Mouse (Mus musculus) neural tube, embryonic 14.5 days (tissue): ENCODE measurements around the gene Top1. TPM values are rescaled to one million over a fixed set of nuclear protein-coding genes. Genes with fewer than 3 reads are reported as not detected.

Experiments used
- ATAC-seq: fragments of 200-750 bp; cut with Nextera tagmentation; 2 replicates; pipeline ENCODE4 v1.8.0; 2017; ENCODE audit warnings: low read depth, mild to moderate bottlenecking, moderate TSS enrichment, moderate library complexity
- H3K27ac ChIP-seq: fragments of 300-500 bp; sonication (generic); 2 replicates; pipeline ENCODE4 v1.5.1; 2014; ENCODE audit warnings: low read depth, mild to moderate bottlenecking, control low read depth, low read length, moderate library complexity, mixed read lengths
- H3K27me3 ChIP-seq: fragments of 300-500 bp; sonication (generic); 2 replicates; pipeline ENCODE4 v1.6.1; 2014; ENCODE audit warnings: low read length; ENCODE audit not compliant: control insufficient read depth, insufficient read depth
- H3K36me3 ChIP-seq: fragments of 300-500 bp; sonication (generic); 2 replicates; pipeline ENCODE4 v1.6.1; 2014; ENCODE audit warnings: low read length, mixed read lengths; ENCODE audit not compliant: control insufficient read depth, insufficient read depth
- H3K4me1 ChIP-seq: fragments of 300-500 bp; sonication (generic); 2 replicates; pipeline ENCODE4 v1.6.1; 2014; ENCODE audit warnings: low read length; ENCODE audit not compliant: control insufficient read depth, insufficient read depth
- H3K4me2 ChIP-seq: fragments of 300-500 bp; sonication (generic); 2 replicates; pipeline ENCODE4 v1.6.1; 2014; ENCODE audit warnings: mild to moderate bottlenecking, low read depth, low read length, control low read depth
- H3K4me3 ChIP-seq: fragments of 300-500 bp; sonication (generic); 2 replicates; pipeline ENCODE4 v1.5.1; 2014; ENCODE audit warnings: low read depth, low read length, control low read depth, mixed read lengths
- H3K9ac ChIP-seq: fragments of 300-500 bp; sonication (generic); replicated peaks from 2 replicates; pipeline ENCODE4 v1.6.1; 2014; ENCODE audit warnings: low read depth, mild to moderate bottlenecking, control low read depth, low read length, mixed read lengths
- H3K9me3 ChIP-seq: fragments of 300-500 bp; sonication (generic); 2 replicates; pipeline ENCODE4 v1.6.1; 2016; ENCODE audit warnings: low read length; ENCODE audit not compliant: control insufficient read depth
- WGBS: fragments of 180-500 bp; shearing (Covaris S2); extraction: QIAGEN DNeasy Blood & Tissue Kit; methylation state at CpG from one replicate; pipeline ENCODE4 v1.1.7; 2014; 5-methylcytosine and 5-hydroxymethylcytosine counted together
- polyA plus RNA-seq: library from polyadenylated mRNA; unstranded; fragments of >200 nt; fragmentation: Nextera tagmentation; extraction: Ambion mirVana; gene quantifications from 2 replicates; pipeline ENCODE4 v1.2.1, GENCODE M21; 2014

Top1 gene
- polyA plus RNA-seq, 1 experiment from 2014 or later, result 80.3 TPM

DNA sequence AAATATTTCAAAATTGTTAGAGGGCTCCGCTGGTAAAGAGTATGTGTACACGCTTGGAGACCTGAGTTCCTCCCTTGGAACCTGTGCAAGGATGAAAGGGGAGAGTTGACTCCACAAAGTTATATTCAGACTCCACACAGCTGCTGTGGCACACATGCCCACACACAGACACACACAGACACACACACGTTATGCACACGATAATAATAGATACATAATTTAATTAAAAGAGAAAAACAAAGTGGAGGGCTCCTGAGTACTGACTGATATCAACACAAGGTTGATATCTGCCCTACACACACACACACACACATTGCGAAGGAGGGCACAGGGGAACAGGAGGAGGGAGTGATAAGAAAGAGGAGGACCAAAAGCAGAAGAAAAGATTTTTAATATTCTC lies 26.4 kb upstream of the Top1 start:
- Histone ChIP-seq H3K4me2 (no peak overlapping the region), H3K4me3 (no peak overlapping the region), H3K27me3 (no peaks in the 10 kb centered on the region), H3K27ac (no peak overlapping the region), H3K9ac (no peak overlapping the region), H3K4me1 (0 out of 2 replicates have a peak, but pooled peaks cover 2% of the 10 kb centered on the region), H3K36me3 (no peaks in the 10 kb centered on the region), H3K9me3 (no peaks in the 10 kb centered on the region)
- WGBS, result 81% methylated on average over 5 of the region's 5 CpGs
- no peak for ATAC-seq

DNA sequence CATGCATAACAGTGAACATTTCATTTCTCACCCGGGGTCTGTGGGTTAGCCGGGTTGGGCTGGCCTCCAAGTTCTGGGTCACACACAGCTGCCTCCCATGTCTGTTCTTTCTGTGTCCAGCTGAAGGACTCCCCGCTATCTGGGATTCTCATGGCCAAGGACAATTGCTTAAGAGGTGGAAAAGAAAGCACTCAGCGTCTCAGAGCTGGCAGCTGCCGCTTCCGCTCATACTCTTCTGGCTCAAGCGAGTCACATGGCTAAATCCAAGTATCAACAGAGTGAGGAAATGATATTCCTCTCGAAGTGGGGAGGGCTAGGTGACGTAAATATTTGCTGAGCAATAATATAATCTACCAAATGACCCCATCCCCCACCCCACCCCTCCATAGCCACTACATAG lies 25.9 kb upstream of the Top1 start:
- no peak overlapping the region for H3K4me2 ChIP-seq
- H3K27ac ChIP-seq, result no peak overlapping the region

GRCm38 (mm10) chr2:160620279-160620963 lies 25.3 kb upstream of the Top1 start:
- no peaks in the 10 kb centered on the region for H3K9me3 ChIP-seq
- no peaks in the 10 kb centered on the region for H3K27me3 ChIP-seq
- no peak overlapping the region for H3K4me2 ChIP-seq
- no peak overlapping the region for H3K27ac ChIP-seq
- H3K4me3 ChIP-seq, result no peak overlapping the region
- 80% methylated on average over 6 of the region's 6 CpGs for WGBS
- no peak for ATAC-seq
- 0 out of 2 replicates have a peak, but pooled peaks cover 2% of the 10 kb centered on the region for H3K4me1 ChIP-seq
- H3K36me3 ChIP-seq, result no peaks in the 10 kb centered on the region
- no peak overlapping the region for H3K9ac ChIP-seq

More for the DNA sequence above, 25.9 kb upstream of the Top1 start:
- Histone ChIP-seq H3K36me3 (no peaks in the 10 kb centered on the region), H3K4me3 (no peak overlapping the region), H3K27me3 (no peaks in the 10 kb centered on the region), H3K9ac (no peak overlapping the region), H3K9me3 (no peaks in the 10 kb centered on the region), H3K4me1 (0 out of 2 replicates have a peak, but pooled peaks cover 2% of the 10 kb centered on the region)
- no peak for ATAC-seq
- 63% methylated on average over 9 of the region's 9 CpGs for WGBS

- Histone ChIP-seq H3K36me3 (no peaks in the 10 kb centered on the region), H3K27me3 (no peaks in the 10 kb centered on the region), H3K9ac (no peak overlapping the region), H3K27ac (no peak overlapping the region), H3K9me3 (no peaks in the 10 kb centered on the region), H3K4me3 (no peak overlapping the region), H3K4me2 (no peak overlapping the region), H3K4me1 (0 out of 2 replicates have a peak, but pooled peaks cover 2% of the 10 kb centered on the region)
- WGBS, result 86% methylated on average over 11 of the region's 11 CpGs
- ATAC-seq, result no peak
Observed at GRCm38 (mm10) chr2:160621001-160621448, 24.7 kb upstream of the Top1 start.

GRCm38 (mm10) chr2:160621661-160622211 lies 24.0 kb upstream of the Top1 start:
- H3K27ac ChIP-seq, result no peak overlapping the region
- no peaks in the 10 kb centered on the region for H3K27me3 ChIP-seq
- no peak overlapping the region for H3K4me3 ChIP-seq
- H3K9ac ChIP-seq, result no peak overlapping the region
- no peaks in the 10 kb centered on the region for H3K9me3 ChIP-seq
- no peaks in the 10 kb centered on the region for H3K36me3 ChIP-seq
- H3K4me2 ChIP-seq, result no peak overlapping the region
- 52% methylated on average over 5 of the region's 5 CpGs for WGBS
- H3K4me1 ChIP-seq, result 0 out of 2 replicates have a peak, but pooled peaks cover 2% of the 10 kb centered on the region
- no peak for ATAC-seq

DNA sequence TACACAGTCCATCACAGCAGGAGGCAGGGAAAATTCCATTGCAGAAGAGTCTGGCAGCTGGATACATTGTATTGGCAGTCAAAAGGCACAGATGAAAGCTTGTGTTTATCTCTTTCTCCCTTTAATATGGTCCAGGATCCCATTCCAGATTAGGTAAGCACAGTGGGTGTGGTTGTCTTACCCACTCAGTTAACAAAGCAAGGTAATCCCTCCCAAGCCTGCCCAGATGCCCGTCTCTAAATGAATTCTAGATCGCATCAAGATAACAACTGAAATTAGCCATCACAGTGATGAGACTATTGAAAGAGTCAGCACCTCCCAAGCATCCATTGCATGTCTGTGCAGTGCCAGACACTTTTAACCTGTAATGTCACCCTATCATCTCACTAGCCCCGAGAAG lies 23.0 kb upstream of the Top1 start:
- Histone ChIP-seq H3K4me1 (0 out of 2 replicates have a peak, but pooled peaks cover 2% of the 10 kb centered on the region), H3K36me3 (no peaks in the 10 kb centered on the region)
- WGBS, result 92% methylated on average over 3 of the region's 3 CpGs

DNA sequence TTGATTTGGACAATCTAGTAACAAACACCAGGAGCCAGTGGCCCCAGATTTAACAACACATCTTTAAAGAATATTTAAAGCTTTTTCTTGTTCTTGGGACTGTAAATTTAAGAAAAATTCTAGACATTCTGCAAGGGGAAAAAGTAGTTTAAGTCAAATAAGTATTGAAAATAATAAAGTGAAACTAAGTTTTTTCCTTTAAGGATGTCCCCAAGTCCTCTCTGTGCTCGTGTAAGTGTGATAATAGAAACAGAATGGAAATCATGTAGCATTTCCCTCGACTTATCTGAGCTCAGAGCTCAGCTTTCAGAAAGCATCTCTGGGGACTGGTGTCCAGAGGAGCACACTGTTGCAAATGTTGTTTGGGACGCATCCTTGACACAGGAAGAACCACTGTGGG lies 21.9 kb upstream of the Top1 start:
- Histone ChIP-seq H3K27ac (no peak overlapping the region), H3K27me3 (no peaks in the 10 kb centered on the region), H3K4me1 (0 out of 2 replicates have a peak, but pooled peaks cover 2% of the 10 kb centered on the region), H3K4me3 (no peak overlapping the region), H3K9ac (no peak overlapping the region), H3K36me3 (no peaks in the 10 kb centered on the region), H3K9me3 (no peaks in the 10 kb centered on the region), H3K4me2 (no peak overlapping the region)
- 78% methylated on average over 3 of the region's 3 CpGs for WGBS
- ATAC-seq, result no peak

More for the DNA sequence above, 23.0 kb upstream of the Top1 start:
- Histone ChIP-seq H3K9me3 (no peaks in the 10 kb centered on the region), H3K27ac (no peak overlapping the region), H3K27me3 (no peaks in the 10 kb centered on the region), H3K4me3 (no peak overlapping the region), H3K9ac (no peak overlapping the region), H3K4me2 (no peak overlapping the region)
- no peak for ATAC-seq

- Histone ChIP-seq H3K4me1 (no peaks in the 10 kb centered on the region), H3K9ac (no peak overlapping the region), H3K36me3 (no peaks in the 10 kb centered on the region), H3K27me3 (no peaks in the 10 kb centered on the region), H3K4me2 (no peak overlapping the region), H3K4me3 (no peak overlapping the region), H3K9me3 (no peaks in the 10 kb centered on the region), H3K27ac (no peak overlapping the region)
- no peak for ATAC-seq
- 91% methylated on average over 11 of the region's 11 CpGs for WGBS
Observed at GRCm38 (mm10) chr2:160627207-160628025, 18.3 kb upstream of the Top1 start.

- H3K27ac ChIP-seq, result no peak overlapping the region
- H3K9me3 ChIP-seq, result no peaks in the 10 kb centered on the region
- H3K27me3 ChIP-seq, result no peaks in the 10 kb centered on the region
- H3K36me3 ChIP-seq, result no peaks in the 10 kb centered on the region
- H3K4me2 ChIP-seq, result no peak overlapping the region
- H3K4me3 ChIP-seq, result no peak overlapping the region
- H3K9ac ChIP-seq, result no peak overlapping the region
- 85% methylated on average over 4 of the region's 5 CpGs for WGBS
- H3K4me1 ChIP-seq, result no peaks in the 10 kb centered on the region
- no peak for ATAC-seq
Observed at GRCm38 (mm10) chr2:160628055-160628454, 17.6 kb upstream of the Top1 start.
